Mouse (Mus musculus): ENCODE measurements around the gene Spred3. TPM values are rescaled to one million over a fixed set of nuclear protein-coding genes. Genes with fewer than 3 reads are reported as not detected.

The Spred3 gene
- polyA plus RNA-seq, 1 experiment from 2014 or later: 8.2 TPM

DNA sequence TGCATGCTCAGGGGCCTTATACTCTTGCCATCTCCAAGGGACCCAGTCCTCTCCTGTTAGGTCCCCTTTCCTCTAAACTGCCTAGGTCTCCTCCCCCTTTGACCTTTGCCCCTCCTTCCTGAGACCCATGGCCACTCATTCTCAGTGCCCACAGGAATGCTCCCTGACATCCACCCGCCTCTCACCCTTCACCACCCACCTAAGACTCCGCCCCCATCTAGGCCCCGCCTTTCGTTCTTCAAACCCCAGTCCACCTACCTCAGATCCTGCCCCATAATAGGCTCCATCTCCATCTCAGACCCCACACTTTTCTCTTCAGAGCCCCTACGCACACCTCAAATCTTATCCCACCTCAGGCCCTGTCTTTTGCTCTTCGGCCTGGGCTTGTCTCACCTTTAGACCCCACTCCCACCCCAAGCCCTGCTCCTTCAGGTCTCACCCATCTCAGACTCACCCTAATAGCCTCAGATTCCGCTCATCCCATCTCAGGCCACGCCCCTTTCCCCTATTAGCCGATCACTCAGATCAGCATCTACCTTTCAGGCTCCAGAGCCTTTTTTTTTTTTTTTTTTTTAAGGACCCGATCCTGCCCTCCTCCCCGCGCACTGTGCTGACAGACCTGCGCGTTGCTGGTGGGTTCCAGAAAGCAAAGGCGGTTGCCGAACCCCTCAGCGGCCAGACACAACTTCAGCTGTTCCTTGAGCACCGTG, 51.9 kb downstream of the Spred3 start:
- ATAC-seq (ENCODE audit: low FRiP score): no peak
- Histone ChIP-seq H3K36me3 (no peaks in the 10 kb centered on the region), H3K9ac (no peak overlapping the region), H3K27me3 (peaks cover 15% of the 10 kb centered on the region; the same call in 1 of the 2 replicates), H3K4me2 (no peak overlapping the region), H3K4me1 (replicated peaks) (no peaks in the 10 kb centered on the region), H3K4me3 (no peak overlapping the region), H3K9me3 (no peaks in the 10 kb centered on the region), H3K27ac (no peak overlapping the region)
- WGBS: 10% methylated on average over 18 of the region's 18 CpGs

DNA sequence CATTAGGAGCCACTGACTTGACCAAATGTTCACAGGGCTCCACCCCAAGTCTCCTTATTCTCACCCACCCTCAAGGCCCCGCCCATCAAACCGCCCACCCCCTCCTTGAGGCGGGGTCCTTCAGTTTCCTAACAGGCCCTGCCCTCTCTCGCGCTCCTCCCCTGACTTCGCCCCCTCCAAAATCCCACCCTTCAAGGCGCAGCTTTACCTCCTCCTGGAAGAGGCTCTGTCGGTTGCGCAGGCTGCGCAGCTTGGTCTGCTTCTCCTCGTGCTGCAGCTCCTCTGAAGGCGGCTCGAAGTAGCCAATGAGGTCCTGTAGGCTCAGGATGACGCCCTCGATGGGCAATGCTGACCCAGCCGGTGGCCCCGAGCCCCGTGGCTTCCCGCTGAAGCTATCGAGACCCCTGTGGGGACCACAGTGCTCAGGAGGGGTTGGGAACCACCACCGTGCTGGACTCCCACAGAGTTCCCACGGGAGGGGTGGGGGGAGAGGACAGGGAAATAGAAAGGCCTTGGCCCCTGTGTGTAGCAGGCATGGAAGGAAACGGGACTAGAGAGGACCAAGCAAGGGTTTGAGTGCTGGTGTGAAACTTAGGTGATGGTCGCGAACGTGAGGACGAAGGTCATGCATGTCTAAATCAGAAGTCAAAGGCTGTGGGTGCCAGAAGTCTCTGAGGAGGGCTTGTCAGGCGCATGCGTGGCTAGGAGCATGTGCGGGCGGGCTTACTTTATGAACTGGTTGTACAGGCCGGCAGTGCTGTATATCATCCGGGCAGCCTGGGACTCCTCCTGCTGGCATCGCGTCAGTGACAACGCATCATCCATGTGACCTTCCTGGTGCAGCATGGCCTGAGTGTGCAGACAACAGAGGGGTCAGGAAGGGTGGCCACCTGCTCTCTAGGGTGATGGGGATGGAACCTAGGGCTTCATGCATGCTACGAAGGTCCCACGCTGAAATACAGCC, 60.9 kb downstream of the Spred3 start:
- Histone ChIP-seq H3K27me3 (0 out of 2 replicates have a peak, but pooled peaks cover 10% of the 10 kb centered on the region), H3K9ac (peak overlapping the region; percentile 56; the same call in 1 of the 2 replicates), H3K36me3 (no peaks in the 10 kb centered on the region), H3K4me1 (replicated peaks) (peaks cover 8% of the 10 kb centered on the region), H3K27ac (no peak overlapping the region), H3K4me3 (peak overlapping the region; percentile 18), H3K4me2 (peak overlapping the region; percentile 48), H3K9me3 (no peaks in the 10 kb centered on the region)
- 27% methylated on average over 38 of the region's 38 CpGs for WGBS
- no peak for ATAC-seq (ENCODE audit: low FRiP score)

Other genes with a start within 250 kb of the Spred3 start
- 136 and 138 TPM in 2 replicates for gene Actn4, start 208.1 kb downstream of the Spred3 start, polyA plus RNA-seq (2015; fragmentation: Nextera tagmentation; extraction: Ambion mirVana)
- gene Eif3k, start 188.5 kb downstream of the Spred3 start, polyA plus RNA-seq (2015; fragmentation: Nextera tagmentation; extraction: Ambion mirVana): 315 and 332 TPM in 2 replicates
- 4.1 and 6.4 TPM in 2 replicates for gene Map4k1, start 188.4 kb downstream of the Spred3 start, polyA plus RNA-seq (2015; fragmentation: Nextera tagmentation; extraction: Ambion mirVana)
- 8.5 and 9.8 TPM in 2 replicates for gene Ryr1, start 45.2 kb downstream of the Spred3 start, polyA plus RNA-seq (2015; fragmentation: Nextera tagmentation; extraction: Ambion mirVana)
- gene Rasgrp4, start 35.6 kb downstream of the Spred3 start, polyA plus RNA-seq (2015; fragmentation: Nextera tagmentation; extraction: Ambion mirVana): 0.48 and 0.68 TPM in 2 replicates
- 24.7 and 24.8 TPM in 2 replicates for gene Fam98c, start 14.2 kb downstream of the Spred3 start, polyA plus RNA-seq (2015; fragmentation: Nextera tagmentation; extraction: Ambion mirVana)
- 0.49 and 0.65 TPM in 2 replicates for gene Ggn, start 201 bp downstream of the Spred3 start, polyA plus RNA-seq (2015; fragmentation: Nextera tagmentation; extraction: Ambion mirVana)
- 303 and 305 TPM in 2 replicates for gene Psmd8, start 10.3 kb upstream of the Spred3 start, polyA plus RNA-seq (2015; fragmentation: Nextera tagmentation; extraction: Ambion mirVana)
- 2.0 and 3.6 TPM in 2 replicates for gene Catsperg1, start 43.6 kb upstream of the Spred3 start, polyA plus RNA-seq (2015; fragmentation: Nextera tagmentation; extraction: Ambion mirVana)
- 0.43 and 0.57 TPM in 2 replicates for gene Kcnk6, start 62.1 kb upstream of the Spred3 start, polyA plus RNA-seq (2015; fragmentation: Nextera tagmentation; extraction: Ambion mirVana)
- 79.0 and 79.8 TPM in 2 replicates for gene Yif1b, start 67.9 kb upstream of the Spred3 start, polyA plus RNA-seq (2015; fragmentation: Nextera tagmentation; extraction: Ambion mirVana)
- gene 2200002D01Rik, start 78.1 kb upstream of the Spred3 start, polyA plus RNA-seq (2015; fragmentation: Nextera tagmentation; extraction: Ambion mirVana): 1.7 and 2.1 TPM in 2 replicates
- gene Spint2, start 111.5 kb upstream of the Spred3 start, polyA plus RNA-seq (2015; fragmentation: Nextera tagmentation; extraction: Ambion mirVana): 42.4 and 44.0 TPM in 2 replicates
- 8.6 and 13.1 TPM in 2 replicates for gene Ppp1r14a, start 118.9 kb upstream of the Spred3 start, polyA plus RNA-seq (2015; fragmentation: Nextera tagmentation; extraction: Ambion mirVana)
- 187 and 197 TPM in 2 replicates for gene Dpf1, start 133.5 kb upstream of the Spred3 start, polyA plus RNA-seq (2015; fragmentation: Nextera tagmentation; extraction: Ambion mirVana)